Mouse (Mus musculus) adrenal gland, postnatal 25 days (tissue): Measurements from ENCODE around the gene Il18rap. TPM values are rescaled to one million over a fixed set of nuclear protein-coding genes. Genes with fewer than 3 reads are reported as not detected.

Source experiments
- DNase-seq: peaks from one replicate; pipeline ENCODE4 v3.0.0; 2021; ENCODE audit warnings: mixed read lengths
- long read RNA-seq: library from polyadenylated mRNA; stranded (forward); transcript quantifications from one replicate; pipeline ENCODE4 v2.0.0, GENCODE M21; 2021
- total RNA-seq: library from RNA; stranded (reverse); gene quantifications from 2 replicates; pipeline ENCODE4 v1.2.3, GENCODE M21; 2021

Il18rap gene
- total RNA-seq, result 0.15 TPM in 1 of 2 replicates, not detected in the other
- long read RNA-seq, result 0 reads

DNA sequence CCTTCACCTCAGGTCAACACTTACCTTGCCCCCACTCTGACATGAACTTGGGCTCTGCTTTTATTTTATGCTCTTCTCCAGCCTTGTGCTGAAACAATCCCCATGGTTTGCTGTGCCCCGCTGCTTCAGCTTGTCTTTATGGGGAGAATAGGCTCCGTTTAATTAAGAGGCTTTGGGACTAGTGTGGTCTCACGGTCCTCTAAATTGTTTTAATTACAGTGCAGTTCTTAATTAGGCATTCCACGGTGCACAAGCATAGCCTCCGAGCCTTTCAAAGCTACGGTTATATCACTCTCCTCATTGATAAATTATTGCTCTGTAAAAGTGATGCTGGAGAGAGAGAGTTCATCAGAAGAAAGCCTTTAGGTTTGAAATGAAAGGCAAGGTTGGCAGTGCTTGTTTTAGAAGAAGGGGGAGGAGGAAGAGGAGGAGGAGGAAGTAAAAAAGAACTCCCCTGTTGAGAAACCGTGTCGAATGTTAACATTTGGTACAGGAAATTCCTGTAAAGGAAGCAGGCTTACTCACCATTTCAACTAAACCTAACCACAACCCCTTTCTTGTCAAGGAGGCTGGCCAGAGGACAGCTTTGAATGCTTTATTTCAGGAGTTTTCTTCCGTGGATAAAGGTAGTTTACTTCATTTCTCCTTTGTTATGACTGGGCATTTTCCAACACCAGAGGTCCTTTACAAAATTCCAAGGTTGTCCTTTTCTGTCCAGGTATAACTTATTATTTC is at the start of gene Il18rap:
Gene Il18rap, plus strand, starts transcription at position 512 of the 735 bp plus-strand sequence.
- no peak for DNase-seq

DNA sequence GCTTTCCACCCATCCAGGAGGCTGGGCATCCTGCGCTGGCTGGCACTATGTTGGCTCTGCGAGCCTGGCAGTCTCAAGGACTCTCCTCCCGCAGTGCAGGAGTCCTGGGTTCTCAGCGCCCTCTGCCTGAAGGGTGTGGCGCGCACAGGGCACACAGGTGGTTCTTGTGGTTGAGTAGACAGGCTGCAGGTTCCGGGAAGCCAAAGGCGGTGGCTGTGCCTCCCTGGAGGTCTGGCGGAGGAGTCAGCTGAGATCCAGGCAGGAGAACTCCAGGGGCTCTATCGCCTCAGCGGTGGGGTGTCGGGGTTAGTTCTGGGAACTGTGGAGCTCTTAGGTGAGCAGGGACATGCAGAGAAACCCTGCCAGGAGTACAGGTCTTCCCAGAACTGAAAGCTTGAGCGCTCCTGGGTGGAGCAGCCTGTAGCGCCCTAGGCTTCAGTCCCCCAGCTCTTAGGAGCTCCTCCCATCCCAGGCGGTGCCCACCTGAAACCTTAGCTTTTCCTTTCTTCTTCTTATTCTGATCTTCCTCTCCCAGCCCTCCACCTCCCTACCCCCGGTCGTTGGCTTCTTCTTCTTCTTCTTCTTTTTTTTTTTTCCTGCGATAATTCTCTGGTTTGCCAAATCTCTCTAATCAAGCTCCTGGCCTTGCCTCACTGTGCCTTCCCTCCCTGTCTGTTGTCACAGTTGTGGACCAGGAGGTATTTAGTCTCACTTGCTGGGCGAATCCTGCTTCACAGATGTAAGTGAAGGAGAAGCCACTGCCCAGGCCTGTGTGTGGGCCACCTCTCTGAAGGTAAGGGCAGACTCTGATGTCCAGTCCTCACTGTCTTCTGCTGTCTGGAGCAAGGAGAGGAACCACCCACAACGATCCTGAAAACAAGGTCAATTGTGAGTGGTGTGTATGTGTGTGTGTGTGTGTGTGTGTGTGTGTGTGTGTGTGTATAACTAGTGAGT is 49.4 kb upstream of the Il18rap start, which contains the start of gene Il18r1:
Gene Il18r1, plus strand, starts transcription at position 76 of the 954 bp plus-strand sequence.
- DNase-seq, result peak; percentile 1

- no peak for DNase-seq
Measured at GRCm38 (mm10) chr1:40467306-40467705, 47.9 kb upstream of the Il18rap start.

DNA sequence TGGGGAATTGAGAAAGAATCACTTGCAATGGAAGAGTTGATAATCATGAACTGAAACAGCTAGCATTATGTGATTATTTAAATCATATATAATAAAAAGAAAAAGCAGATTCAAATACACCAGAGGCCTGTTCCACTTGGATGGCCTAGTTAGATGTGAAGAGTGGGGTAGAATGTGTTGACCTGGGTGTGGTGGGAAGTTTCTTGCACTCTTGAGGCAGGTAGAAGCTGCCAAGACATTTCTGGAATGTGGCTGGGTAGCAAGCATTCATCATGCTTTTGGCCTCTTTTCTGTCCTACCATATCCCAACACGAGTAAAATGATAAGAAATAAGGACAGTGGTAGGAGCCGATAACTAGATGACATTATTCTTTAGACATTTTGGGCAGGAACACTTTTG is 46.4 kb upstream of the Il18rap start:
- DNase-seq, result no peak

DNA sequence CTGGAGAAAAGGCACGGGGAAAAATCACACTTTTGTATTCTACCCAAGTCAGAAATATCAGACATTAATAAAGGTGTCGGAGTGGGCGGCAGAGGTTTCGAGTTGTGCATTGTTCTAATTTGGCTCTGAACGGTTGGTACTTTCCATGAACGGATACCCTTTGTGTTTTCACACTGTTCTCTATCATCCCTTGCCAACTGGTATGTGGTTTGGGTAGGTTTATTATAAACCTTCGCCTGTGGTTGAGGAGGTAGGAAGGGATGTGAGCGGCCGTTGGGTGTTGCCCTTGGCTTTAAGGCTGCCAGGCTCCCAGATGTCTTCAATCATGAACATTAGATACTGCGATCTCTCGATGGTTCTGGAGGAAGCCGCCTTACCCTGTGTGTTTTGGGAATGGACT is 45.3 kb upstream of the Il18rap start:
- no peak for DNase-seq

- DNase-seq, result no peak
Measured at GRCm38 (mm10) chr1:40472401-40472800, 42.8 kb upstream of the Il18rap start.

- no peak for DNase-seq
Measured at GRCm38 (mm10) chr1:40473640-40474039, 41.5 kb upstream of the Il18rap start.

DNA sequence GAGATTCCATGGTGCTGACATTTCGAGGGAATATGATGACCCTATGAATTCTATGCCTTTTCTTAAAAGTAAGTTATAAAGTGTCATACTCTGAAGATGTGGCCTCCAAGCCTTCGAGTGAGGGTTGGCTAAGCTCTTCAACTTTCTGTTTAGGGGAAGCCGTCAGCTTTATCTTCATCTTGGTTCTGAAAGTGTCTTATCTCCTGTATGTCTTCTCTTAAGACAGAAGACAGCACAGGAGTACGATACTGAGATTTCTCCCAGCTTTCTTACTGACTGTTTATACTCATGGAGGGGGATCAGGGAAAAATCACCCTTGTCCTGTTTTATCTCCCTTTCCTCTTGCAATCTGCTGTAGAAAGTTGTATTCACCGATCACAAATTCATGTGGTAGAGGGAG is 40.8 kb upstream of the Il18rap start:
- DNase-seq, result no peak

DNA sequence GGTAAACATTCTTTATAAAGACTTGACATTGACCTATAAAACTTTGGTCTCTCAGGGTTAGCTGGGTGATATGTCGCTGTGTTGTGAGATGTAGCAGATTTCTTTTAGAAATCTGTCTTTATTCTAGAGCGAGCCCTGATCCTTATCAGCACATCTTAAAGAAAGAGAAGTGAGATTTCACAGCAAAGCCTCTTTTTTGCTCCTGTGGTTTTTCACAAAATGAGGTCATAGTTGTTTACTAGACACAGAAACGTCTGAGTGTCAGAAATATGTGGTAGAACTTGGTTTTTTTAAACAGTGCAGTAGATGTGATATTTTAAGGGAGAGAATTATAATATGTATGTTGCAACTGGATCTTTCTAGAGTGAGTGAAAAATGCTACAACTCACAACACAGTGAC is 39.5 kb upstream of the Il18rap start:
- DNase-seq, result no peak

DNA sequence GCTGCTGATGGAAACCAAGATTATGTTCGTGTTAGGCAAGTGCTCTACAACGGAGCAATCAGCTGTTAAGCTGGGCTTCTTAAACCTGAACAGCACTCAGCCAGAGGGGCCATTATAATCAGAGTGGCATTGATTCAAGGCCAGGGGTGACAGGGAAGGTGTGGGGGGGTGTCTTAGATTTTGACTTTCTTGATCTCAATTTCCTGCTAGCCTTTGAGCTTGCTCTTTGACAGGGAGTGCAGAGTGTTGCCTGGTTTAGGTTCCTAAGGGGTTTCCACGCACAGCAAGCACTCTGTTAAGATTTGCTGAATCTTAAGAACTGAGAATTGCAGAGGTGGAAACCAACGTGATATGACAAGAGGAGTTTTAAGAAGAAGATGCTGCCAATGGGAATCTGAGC is 38.4 kb upstream of the Il18rap start:
- no peak for DNase-seq

DNA sequence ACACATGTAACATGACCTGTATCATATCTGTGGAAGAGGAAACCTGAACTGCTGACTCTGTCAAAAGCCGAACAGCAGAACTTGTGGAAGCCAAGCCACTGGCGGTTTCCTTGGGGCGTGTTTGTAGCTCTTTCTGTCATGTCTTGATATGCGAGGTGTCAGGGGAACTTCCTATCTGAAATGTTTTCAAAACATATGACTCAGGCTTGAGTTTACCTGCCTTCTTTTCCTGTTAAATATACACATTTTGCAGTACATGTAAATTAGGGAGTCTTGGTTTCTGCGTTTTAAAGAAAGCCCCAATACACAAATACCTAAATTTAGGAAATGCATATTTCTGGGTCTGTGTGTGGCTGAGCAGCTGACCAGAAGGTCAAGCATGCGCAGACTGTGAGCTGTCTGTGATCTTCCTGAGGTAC is 35.6 kb upstream of the Il18rap start:
- no peak for DNase-seq

DNA sequence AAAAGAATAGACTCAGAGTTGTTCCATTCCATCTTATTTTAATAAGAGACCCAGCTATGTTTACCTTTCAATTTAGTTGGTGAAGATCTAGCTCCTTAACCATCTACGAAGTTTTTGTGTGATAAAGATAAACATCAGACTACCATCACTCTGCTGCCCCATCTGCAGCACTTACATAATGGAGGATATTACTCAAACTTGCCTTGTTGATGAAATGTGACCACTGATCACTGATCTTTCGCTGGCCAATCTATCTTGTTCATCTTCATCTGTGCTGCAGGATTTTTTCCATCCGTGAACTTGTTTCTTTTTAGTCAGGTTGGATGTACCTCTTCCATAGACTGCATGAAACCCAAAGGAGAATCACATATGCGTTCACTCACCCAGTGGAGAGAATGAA is 20.6 kb upstream of the Il18rap start:
- no peak for DNase-seq

DNA sequence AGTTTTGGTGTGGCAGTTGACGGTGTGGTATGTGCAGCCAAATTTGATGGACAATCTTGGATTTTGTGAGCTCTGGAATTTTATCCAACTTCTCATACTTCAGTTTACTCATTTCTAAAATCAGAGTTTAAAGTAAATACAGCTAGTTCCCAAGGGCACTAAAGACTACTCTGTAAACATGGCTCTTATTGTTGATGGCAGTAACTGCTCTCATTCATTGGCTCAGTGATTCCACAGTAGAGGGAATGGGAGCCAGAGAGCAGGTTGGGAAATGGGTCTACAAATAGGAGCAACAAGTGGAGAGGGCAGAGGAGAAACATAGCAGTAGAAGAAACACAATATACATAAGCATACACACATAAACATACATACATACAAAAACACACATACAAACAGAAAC is 15.5 kb upstream of the Il18rap start:
- DNase-seq, result no peak

- DNase-seq, result no peak
Measured at GRCm38 (mm10) chr1:40501126-40501525, 14.0 kb upstream of the Il18rap start.

GRCm38 (mm10) chr1:40501546-40502398 is 13.4 kb upstream of the Il18rap start:
- DNase-seq, result no peak

DNA sequence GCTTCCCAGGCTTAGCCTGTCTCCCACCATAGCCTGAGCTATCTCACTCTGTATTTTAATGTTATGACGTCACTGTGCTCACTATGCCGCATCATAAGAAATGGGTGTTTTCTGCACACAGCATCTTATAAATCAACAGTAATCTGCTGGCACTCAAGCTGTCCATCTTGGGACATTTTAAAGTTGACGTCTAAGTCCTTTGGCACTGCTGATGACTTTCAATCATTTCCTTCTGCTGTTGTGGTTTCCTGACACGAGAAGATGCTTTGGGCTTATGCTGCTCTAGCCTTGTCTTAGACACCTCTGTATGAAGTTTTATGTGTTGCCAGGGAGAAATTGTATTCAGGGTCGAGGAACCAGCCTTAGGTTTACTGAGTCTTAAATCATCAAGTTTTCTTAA is 10.6 kb upstream of the Il18rap start:
- DNase-seq, result no peak

DNA sequence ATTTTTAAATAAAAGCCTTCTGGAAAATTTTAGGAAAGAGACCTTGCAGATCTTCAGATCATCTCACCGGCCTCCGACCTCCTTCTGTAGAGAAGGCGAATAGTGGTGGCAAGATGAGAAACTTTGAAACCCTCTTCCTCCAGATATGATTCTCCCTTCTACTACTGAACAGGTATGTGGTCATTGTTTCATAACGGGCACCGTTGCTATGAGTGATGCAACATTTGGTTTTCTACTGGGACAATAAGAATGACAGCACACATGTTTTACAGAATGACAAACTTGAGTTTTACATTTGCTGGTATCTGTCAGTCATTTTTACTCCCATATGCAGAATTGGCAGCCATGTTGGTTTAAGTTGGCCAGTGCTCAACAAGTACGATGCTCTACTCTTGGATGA is 1.2 kb downstream of the Il18rap start:
- DNase-seq, result no peak

DNA sequence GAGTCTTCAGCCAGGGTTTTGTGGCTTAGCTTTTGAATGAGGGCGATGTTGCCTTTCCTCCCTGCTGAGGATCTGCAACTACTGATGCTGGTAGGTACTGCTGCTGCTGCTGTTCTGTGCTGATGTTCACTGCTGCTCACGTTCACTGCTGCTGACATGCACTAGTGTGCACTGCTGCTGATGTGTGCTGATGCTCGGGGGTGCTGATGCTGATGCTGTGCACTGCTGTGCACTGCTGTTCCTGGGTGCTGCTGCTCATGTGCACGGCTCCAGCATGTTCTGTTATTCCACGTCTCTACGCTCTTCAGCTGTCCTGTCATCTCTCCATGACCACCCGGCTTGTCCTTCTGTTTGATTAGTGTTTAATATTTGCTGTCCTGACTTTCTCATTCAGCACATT is 7.8 kb downstream of the Il18rap start:
- DNase-seq, result no peak

GRCm38 (mm10) chr1:40523971-40524722 is 9.0 kb downstream of the Il18rap start:
- no peak for DNase-seq

GRCm38 (mm10) chr1:40529287-40529686 is 14.1 kb downstream of the Il18rap start:
- no peak for DNase-seq

GRCm38 (mm10) chr1:40537577-40537976 is 22.4 kb downstream of the Il18rap start:
- no peak for DNase-seq

GRCm38 (mm10) chr1:40544650-40545049 is 29.5 kb downstream of the Il18rap start:
- DNase-seq, result peak; percentile 35
